Mouse (Mus musculus): ENCODE results near the gene Wwox.
A peak's percentile ranks its signal among the peaks of the same experiment; 100 is the strongest.

Gene Wwox

DNA sequence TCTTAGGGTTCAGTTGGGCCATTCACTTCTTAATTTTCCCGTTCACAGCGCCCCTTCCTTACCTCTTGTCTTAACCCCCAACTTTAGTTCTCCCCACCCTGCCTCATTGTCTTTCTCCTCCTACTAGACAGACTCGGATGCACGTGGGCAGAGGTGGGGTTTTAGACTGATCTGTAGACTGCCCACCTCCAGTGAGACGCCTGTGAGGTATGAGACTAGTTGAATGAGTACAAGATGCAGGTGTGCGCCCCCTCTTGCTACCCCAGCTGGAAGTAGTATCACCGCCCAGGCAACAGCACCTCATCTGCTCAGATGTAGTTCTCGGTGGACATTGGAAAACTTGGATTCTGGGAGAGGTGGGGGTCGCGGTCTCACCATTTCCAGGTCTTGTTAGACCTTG lies 437.8 kb downstream of the Wwox start:
- no peak for DNase-seq

DNA sequence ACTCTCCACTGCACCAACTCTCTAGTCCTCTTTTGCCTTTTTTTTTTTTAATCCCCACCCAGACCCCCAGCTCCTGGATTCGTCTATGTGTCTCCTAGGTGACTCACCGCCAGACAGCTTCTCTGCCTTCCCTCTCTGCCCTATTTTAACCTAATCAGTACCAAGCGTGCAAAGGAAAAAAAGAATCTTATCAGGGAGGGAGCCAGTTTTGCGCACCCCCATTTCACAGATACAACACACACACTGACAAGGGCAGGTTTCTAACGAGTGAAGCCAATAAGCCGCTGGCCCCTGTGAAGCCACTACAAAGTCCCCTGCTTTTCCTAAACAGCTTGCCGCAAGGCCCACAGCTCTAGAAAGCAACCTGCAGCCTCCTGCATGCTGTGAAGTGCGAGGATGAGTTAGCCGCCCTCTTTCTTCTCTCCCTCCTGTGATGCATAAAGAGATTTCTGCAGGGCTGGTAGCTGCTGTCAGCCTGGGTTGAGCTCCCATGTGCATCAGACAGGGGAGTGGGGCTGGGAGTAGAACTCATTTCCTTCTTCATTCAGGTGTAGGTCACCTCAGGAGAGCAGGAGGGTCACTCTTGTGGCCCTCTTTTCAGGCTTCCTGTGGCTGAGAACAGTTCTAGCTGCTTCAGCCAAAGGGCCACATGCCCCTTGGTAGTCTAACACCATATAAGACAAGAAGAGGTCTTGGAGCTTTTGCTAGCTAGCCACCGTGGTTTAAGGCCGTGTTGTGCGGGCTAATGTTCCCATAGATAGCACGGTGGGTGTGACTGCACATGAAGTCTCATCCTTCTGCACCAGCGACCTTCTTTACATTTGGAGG lies 439.2 kb downstream of the Wwox start:
- peak in 1 of 2 experiments; percentile 12 for DNase-seq

DNA sequence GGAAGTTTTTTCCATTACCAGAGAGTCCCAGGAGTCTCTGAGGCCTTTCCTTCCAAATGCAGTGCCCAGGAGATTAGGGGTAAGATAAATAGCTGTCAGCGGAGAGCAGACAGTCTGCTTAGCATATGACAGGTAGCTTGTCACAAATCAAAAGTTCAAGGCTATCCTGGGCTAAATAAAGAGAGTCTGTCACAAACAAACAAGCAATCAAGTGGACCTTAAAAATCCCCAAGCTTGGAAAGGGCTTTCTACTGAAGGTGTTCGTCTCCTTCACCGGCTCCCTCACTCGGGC lies 439.8 kb downstream of the Wwox start:
- no peak for DNase-seq

DNA sequence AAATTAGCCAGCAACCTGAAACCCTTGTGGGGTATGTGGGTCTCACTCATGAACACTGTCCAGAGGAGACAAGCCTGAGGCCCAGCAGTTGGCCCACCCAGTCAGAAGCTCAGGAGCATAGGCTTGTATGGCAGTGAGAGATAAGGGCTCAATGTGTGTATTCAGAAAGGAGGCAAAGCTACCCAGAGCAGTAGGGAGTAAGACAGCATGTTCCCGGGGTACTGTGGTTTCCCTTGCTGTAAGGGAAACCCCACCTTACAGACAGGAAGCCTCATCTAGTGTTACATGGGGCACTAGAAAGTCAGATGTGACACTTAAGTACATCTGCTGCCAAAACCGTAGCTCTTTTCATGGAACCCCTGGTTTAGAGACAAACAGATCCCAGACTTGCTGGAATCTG lies 440.2 kb downstream of the Wwox start:
- DNase-seq = peak in 1 of 2 experiments; percentile 25

DNA sequence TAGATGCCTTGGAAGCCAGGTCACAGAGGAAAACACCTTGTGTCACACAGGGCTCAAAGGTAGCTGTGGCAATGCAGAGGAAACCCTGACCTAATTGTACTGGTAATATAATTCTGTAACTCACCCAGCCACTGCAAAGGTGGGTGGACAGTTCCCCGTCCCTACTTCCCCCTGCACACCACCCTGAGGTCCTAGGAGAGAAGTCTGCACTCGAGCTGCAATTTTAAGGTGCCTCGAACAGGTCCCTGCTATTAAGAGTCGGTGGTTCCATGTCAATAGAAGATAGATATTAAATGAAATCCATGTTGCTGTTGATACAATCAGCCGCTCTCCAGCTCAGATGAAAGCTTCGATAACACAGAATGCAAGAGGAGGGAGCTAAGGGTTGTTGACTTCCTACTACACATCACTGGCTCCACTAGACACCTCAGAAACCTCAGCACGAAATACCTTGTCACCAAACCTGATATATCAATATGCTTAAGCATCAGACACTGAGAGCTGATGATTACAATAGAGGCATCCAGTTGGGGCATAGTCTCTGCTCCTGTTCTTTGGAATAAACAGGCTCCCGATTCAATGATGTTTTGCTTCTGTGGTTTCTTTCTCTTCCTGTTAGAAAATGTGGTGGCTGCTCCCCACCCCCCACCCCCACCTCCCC lies 441.1 kb downstream of the Wwox start:
- peak; percentile 22 to 41 for DNase-seq

DNA sequence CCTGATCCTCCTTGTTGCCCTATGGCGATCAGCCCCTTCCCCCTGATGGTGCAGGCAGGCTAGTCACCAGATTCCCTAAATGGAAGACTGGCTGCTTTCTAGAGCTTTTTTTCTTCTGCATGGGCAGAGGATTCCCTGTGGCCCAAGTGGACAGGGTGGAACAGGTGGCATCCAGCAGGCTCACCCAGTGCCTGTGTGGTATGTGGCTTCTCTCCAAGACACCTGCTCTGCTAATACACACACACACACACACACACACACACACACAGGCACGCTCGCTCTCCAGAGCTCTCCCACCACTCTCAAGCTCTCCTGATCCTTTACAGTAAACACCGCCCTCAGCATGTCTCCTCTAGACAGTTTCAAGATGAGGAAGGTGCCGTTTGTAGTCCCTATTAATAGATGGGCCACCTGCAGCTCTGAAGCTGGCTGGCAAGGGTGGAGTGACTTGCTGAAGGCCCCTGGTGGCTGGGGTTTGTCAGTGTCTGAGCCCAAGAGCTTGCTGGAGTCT lies 442.5 kb downstream of the Wwox start:
- DNase-seq = peak; percentile 56 to 57

DNA sequence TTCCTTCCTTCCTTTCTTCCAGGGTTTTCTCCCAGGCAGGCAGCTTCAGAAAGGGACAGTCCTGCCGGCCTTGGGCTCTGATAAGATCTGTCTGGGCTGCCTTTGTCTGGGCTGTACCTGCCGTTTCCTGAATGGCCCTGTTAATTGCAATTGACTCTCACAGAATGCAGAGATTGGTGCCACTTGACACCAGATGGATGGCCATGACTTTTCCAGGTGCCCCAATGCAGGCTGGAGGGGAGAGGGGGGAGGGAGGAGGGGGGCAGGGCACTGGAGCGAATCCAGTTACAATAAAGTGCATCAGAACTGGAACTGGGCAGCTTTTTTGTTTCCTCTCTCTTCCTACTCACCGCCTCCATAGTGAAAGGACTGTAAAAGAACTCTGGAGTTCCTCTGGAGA lies 443.0 kb downstream of the Wwox start:
- DNase-seq = no peak

DNA sequence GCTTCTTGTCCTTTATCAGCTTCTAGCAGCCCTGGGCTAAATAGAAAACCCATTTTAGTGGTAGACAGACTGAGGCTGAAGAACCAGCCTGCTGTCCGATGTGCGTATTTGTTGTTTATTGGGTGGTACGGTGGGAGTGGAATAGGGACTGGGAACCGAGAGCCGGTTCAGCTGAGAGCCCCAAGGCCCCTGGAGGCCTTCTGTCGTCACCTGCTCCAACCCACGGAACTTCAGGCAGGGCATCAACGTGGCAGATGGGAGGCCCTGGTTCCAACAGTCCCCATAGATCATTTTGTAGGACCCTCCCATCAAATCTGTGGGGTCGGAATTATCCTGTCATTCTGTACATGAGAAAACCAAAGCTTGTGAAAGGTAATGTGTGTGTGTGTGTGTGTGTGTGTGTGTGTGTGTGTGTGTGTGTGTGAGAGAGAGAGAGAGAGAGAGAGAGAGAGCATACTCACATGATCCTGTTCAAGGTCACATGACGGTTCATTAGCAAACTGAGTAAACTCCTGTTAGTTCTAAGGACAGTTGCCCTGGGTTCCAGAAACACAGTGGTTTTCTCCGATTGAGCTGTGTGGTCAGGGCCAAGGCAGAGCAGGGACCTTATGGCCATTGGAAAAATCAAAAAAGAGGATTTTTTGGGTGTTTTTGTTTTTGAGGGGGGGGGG lies 443.6 kb downstream of the Wwox start:
- no peak for DNase-seq

DNA sequence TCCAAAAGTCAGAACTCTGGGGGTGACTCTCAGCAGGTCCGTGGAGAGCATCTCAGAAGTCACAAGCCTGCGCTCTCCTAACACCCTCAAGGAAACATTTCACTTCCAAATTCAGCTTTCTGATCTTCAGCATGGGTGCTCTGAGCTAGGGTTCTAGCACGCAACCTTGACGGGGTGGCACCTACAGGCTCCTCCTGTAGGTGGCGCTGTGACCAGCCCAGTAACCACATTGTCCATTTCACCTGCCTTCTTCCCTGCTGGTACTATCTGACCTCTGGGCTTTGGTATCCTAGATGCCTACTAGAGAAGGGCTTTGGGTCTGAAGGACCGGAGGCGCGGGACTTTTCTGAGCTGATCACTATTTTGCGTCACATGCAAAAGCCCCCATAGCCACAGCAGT lies 444.5 kb downstream of the Wwox start:
- DNase-seq = peak in 1 of 2 experiments; percentile 30

DNA sequence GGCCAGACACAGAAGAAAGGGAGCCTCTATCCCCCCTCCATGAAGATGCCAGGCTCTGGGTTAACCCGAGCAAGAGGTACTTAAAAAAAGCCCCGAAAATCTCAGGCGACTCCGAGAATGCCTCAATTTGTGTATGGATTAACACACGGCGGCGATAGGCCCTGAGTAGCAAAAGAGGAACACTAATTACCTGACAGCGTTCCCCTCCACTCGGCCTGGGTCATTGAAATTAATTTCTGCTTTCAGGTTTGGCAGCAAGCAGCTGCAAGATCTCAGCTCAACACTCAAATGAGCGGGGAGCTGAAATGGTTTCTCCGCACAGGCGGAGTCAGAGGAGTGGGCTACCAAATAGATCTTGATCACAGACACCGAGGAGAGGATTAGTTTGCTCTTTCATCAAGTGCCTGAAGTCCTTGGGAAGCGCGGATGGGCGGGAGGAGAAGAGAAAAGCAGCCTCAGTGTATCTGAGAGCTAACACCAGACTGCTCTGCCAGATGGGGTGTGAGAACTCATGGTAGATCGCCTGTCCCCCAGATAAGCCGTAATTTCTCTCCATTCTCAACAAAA lies 445.7 kb downstream of the Wwox start:
- DNase-seq = no peak

DNA sequence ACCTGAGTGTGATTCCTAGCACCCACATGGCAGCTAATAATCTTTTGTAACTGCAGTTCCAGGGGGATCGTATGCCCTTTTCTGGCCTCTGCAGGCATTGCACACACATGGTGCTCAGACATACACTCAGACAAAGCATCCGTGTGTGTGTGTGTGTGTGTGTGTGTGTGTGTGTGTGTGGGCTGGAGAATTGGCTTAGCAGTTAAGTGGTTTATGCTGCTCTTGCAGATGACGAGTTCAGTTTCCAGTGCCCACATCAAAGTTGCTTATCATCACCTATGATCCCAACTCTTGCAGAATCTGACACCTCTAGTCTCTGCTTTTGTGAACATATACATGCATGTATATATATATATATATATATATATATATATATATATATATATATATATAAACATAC lies 448.9 kb downstream of the Wwox start:
- DNase-seq = no peak

DNA sequence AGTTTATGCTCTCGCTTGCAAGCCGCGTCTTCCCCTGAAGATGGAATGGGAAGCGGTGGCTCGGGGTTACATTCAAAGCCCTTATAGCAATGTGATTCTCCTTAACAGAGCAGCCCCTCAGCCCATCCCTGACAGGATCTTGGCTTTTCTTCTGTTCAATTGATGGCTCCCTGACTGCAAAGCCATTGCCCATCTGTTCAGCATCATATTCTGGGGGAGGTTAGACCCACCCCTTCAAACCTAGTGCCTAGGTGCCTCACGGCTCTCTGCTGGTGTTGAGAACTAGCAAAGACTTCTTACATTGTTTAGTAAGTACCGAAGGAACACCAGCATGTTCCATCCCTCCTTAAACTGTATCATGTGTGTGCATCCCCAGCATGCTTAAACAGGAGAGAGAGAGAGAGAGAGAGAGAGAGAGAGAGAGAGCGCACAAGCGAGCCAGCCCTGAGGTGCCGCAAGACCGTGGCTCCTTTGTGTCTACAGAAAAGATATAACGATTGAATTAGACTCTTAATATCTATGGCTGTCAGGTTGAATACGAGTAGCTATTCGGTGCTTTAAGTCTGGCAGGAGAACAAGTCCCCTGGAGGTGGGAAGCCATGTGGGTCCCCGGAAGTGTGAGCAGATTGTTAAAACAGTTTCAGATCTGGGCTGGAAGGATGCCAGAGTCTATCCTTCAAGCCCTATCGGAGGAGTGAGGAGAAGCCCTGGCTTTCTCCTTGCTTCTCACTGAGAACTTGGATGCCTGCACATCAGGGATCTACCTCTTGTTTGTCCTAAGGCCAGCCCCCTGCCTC lies 450.3 kb downstream of the Wwox start:
- no peak for DNase-seq

DNA sequence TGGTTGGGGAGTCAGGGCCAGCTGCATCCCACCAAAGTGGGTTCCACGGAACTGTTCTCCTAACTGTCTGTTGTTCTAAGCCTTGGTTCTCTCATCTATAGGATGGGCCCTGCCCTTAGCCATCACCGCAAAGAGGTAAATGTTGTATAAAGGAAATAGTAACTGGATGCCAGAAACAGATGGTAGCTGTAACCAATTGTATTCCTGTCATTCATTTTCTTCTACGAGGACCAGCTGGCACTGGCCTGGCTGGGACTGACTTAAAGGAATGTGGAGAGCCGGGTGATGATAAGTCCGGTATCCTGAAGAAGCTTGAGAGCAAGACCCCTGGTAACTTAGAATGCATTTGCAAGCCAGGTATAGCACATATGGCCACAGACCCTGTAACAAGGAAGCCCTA lies 451.0 kb downstream of the Wwox start:
- no peak for DNase-seq

DNA sequence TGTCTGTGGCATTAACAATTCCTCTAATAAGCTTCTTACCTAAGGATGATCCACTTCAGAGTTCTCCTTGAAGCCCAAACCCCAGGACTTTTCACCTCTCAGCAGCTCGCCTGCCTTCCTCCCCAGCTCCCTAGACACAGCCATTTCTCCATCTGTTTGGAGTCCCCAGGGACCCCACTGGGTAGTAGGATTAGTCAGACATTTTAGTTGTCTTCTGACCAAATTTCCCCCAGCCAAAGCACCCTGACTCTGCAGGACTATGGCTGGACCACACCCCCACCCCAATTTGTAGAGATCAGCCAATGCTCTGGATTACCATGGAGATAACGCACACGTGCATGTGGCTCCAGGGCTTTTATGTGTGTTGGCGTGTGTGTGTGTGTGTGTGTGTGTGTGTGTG lies 451.8 kb downstream of the Wwox start:
- DNase-seq = no peak

DNA sequence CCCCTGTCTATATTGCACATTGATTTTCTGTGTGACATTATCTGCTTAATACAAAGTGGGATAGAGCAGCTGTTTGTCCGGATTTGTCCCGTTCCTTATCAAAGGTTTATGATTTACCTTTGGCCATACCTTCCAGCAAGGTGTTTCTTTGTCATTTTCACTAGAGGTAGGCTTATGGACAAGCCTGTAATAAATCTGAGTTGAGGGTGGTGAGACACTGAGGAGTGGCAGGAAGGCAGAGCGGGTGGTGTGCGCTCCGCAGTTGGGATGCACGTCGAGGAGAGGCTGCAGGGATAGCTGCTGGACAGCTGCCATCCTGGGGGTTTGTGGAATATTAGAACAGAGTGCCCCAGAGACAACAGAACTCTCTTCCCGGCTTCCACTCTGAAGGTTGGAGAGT lies 458.0 kb downstream of the Wwox start:
- no peak for DNase-seq

DNA sequence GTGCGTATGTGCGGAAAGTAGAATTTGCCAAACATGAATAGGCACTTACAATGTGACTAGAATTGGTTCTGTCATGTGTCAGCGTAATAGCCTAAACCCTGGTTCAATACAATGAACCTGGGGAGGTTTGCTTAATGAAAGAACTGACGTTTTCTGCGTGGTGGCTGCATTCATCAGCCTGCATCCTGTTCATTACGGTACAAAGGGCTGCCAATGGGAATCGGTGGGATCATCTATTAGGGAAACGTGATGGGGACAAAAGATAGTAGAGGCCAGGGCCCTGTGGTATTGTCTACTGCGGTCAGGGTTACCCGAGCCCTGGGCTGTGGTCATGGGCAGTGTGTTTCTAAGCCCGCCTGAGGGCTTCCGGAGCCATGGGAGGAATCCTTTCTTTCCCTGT lies 459.7 kb downstream of the Wwox start:
- no peak for DNase-seq

DNA sequence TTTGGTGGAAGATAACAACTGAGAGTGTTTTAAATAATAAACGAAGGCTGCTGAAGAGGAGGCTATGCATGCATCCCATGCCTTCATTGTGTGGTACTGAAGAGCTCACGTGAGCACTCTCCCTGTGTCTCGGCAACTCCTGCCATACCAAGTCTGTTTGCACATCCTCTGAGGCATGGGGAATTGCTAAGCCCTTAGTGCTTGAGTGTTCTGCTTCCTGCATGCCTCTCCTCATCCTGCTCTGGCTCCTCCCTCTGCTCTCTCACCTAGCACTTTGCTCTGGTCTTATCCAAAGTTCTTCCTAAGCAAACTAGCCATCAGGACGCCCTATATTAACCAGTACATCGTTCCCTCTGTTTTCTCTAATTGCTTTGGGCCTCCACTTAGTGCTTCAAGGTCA lies 463.1 kb downstream of the Wwox start:
- DNase-seq = no peak

DNA sequence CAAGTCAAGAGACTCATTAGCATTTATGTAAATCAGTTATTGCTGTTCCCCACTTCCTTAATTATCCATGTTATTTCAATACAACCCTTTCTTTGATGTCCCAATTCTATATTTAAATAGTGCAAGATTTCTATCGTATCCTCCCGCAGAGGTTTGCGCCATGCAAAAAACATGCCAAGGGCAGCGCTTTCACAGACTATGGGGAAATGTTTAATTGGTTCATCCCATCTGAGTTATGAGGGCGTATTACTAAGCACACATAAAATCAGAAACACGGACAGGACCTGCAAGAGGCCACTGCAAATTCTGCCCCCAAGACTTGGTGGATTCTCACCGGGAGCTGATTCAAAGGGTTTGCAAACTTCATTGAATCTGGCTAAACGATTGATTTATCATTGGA lies 468.6 kb downstream of the Wwox start:
- DNase-seq = no peak

DNA sequence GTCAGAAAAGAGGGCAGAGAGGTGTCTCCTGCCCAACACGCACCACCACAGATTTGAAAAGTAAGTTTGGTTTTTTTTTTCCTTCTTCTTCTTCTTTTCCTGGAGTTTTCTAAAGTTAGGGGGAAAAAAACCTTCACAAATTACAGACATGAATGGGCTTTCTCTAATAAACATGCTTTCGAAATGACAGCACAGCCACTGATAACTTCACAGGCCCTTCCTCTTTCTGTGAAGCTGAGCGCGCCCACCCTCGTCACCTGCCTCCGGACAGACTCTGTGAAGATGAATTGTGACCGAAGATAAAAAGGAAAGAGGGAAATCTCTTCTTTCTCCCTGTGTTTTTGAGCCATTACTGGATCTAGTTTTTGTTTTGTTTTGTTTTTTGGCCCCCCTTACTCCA lies 469.1 kb downstream of the Wwox start:
- DNase-seq = peak; percentile 17 to 26

DNA sequence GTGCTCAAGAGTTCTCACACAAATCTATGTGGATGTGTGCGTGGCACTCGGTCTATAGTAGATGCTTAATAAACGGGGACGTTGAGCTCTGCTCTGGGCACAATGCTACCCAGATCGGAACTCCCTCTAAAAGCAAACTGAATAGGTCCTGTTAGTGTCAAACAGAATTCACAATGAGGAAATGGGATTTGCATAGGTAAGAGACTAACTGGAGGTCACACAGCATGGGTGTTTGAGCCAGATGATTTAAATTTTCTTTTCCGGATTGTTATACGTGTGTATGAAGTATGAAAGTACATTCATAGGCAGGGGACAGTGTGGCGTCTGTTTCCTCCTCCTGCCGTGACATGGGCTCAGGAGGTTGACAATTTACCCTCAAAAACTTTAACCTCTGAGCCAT lies 469.7 kb downstream of the Wwox start:
- DNase-seq = no peak

DNA sequence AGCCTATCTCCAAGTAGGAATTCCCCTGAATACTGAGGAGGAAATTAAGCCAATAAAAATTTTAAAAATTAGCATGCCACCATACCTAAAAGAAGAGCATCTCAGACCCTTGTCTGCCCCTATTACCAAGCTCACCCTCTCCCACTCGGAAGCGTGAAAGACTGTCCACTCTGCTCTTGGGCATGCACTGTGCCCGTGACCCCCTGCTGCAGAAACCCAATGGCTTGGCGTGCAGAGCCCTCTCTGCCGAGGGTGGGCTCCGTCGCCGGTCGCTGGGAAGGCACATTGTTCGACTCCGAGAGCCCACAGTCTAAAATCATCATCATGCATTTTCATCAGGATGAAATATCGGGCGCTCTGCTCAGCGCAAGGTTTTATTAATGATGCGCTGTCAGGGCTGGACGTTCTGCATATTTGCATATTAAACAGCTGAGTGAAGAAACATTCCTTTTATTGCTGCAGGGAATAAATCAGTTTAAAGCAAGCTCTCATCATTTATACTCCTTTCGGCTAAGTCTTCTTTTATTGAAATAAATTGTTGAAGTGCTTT lies 471.7 kb downstream of the Wwox start:
- no peak for DNase-seq

DNA sequence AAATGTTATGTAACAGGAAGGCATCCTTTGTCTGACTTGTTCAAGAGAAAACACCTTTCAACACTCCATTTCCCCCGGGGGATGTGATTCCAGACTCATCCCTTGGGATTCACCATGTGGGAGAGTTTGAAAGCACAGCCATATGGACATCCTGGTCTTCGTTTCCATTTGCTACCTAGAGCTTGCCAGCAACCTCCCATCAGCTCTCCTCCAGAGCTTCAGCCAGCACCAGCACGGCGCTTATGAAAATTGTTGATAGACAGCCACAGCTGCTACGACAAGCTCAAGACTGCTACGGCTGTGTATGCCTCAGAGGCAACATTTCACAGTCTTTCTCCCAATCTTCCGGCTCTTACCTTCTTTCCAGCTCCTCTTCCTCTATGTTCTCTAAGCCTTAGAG lies 484.2 kb downstream of the Wwox start:
- DNase-seq = no peak

DNA sequence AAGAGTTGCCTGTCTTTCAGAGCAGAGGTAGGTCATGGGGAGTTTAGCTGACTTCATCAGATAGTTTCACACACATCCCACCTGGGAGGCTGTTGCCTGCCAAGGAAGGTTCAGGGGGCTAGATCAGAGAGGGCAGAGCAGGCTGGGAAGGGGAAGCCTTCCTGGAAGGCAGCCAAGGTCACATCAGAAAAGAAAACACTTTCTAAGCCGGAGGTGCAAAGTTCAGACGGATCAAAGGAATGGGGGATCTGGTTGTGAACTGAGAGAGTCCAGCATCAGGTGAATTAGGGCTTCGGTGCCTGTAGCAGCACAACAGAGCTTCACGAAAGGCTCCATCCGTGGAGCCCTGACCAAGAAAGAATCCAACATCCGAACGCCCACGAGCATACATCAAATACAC lies 488.0 kb downstream of the Wwox start:
- no peak for DNase-seq

Data from spleen, adult 18-20 months (tissue).